In the genomic region with DNA sequence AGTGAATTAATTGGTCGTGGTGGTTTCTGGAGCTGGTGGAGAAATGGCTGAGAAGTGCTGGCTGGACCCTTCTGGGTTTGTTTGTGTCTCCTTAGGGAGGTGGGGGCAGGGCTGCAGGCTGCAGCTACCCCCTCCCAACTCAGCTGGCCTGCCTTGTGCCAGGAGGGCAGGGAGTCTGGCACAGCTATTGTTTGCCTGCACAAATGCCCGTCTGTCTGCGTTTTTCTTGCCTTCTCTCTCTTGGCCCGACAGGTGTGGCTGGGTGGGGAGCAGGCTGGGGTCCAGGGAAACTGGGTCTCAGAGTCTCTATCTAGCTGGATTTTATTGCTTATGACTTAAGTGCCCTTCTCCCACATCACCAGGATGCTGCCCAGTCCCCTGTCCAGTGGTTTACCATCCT, we compare ENCODE assay signal across 7 mouse cellular contexts. TPM values are rescaled to one million over a fixed set of nuclear protein-coding genes. Genes with fewer than 3 reads are reported as not detected.
DNase-seq lines count a peak whose midpoint lies in the region; ATAC-seq and TF ChIP-seq lines count a peak whose summit lies in the region.

No protein-coding gene starts in this region.

- TF ChIP-seq POLR2A in spleen, adult 2 months (IDR thresholded peaks at IDR 0.05; ENCODE audit: low read depth, low read length): no peak

- H3K4me2 ChIP-seq in embryonic facial prominence, embryonic 14.5 days (ENCODE audit: low read depth, low read length): peak overlapping the region; percentile 82

- 0 out of 2 replicates have a peak overlapping the region, but pooled peaks have one; percentile 30 for H3K27ac ChIP-seq in spleen, adult 2 months (ENCODE audit: insufficient read depth, low read length)
- H3K27ac ChIP-seq in embryonic facial prominence, embryonic 14.5 days (replicated peaks; ENCODE audit: low read depth, low read length): peak overlapping the region; percentile 93

- H3K9me3 ChIP-seq in embryonic facial prominence, embryonic 14.5 days (ENCODE audit: control insufficient read depth, low read length): no peaks in the 10 kb centered on the region

- ATAC-seq in embryonic facial prominence, embryonic 14.5 days (ENCODE audit: low read depth): no peak

- H3K27me3 ChIP-seq in spleen, adult 2 months (ENCODE audit: control insufficient read depth, insufficient read depth, low read length): no peaks in the 10 kb centered on the region
- no peaks in the 10 kb centered on the region for H3K27me3 ChIP-seq in embryonic facial prominence, embryonic 14.5 days (replicated peaks; ENCODE audit: control insufficient read depth, insufficient read depth, low read length)

- 16% methylated on average over 4 of the region's 4 CpGs for WGBS in spleen, adult 2 months
- WGBS in embryonic facial prominence, embryonic 14.5 days: 21% methylated on average over 4 of the region's 4 CpGs

- no peak for TF ChIP-seq CTCF in spleen, adult 2 months (IDR thresholded peaks at IDR 0.05; ENCODE audit: extremely low read depth, insufficient read depth, insufficient read length, insufficient replicate concordance)

- DNase-seq in spleen, adult 2 months (ENCODE audit: low read depth in 1 of 2, low spot score in 2 of 2): no peak
- DNase-seq in spleen, adult 18-20 months: no peak
- DNase-seq in embryonic facial prominence, embryonic 14.5 days (ENCODE audit: low spot score): no peak
- DNase-seq in kidney, postnatal 10 days: peak; percentile 31
- peak; percentile 19 for DNase-seq in retina, embryonic 14.5 days (ENCODE audit: low spot score)
- DNase-seq in frontal cortex, postnatal 36 days (ENCODE audit: low spot score in 2 of 2): no peak
- no peak for DNase-seq in gastrocnemius, adult 8-10 months (ENCODE audit: low spot score in 2 of 2)

- H3K36me3 ChIP-seq in spleen, adult 2 months (ENCODE audit: control insufficient read depth, insufficient read depth, low read length): peaks cover 10% of the 10 kb centered on the region; the same call in 1 of the 2 replicates
- peaks cover 20% of the 10 kb centered on the region for H3K36me3 ChIP-seq in embryonic facial prominence, embryonic 14.5 days (ENCODE audit: control insufficient read depth, insufficient read depth, low read length)

- peaks cover 32% of the 10 kb centered on the region; the same call in 1 of the 2 replicates for H3K4me1 ChIP-seq in spleen, adult 2 months (ENCODE audit: control insufficient read depth, insufficient read depth, insufficient read length)
- H3K4me1 ChIP-seq in embryonic facial prominence, embryonic 14.5 days (ENCODE audit: control insufficient read depth, insufficient read depth, low read length): peaks cover 17% of the 10 kb centered on the region

- no peak overlapping the region for H3K4me3 ChIP-seq in spleen, adult 2 months (ENCODE audit: extremely low read depth, insufficient read depth, insufficient read length)
- H3K4me3 ChIP-seq in embryonic facial prominence, embryonic 14.5 days (ENCODE audit: low read depth, low read length): peak overlapping the region; percentile 59

- H3K9ac ChIP-seq in embryonic facial prominence, embryonic 14.5 days (ENCODE audit: low read depth, low read length): peak overlapping the region; percentile 87

RNA-seq across cellular contexts. Expression of a gene that starts 18.6 kb away (rescaled TPM):
- 120 and 146 TPM in 2 replicates for polyA plus RNA-seq in spleen, adult 2 months (2012; rRNA removed)
- polyA plus RNA-seq in embryonic facial prominence, embryonic 14.5 days (2014; fragmentation: Nextera tagmentation; extraction: Ambion mirVana): 88.0 and 88.7 TPM in 2 replicates
- 10 to 100 TPM; 13.5 to 19.0 (median 16.6) TPM for total RNA-seq in gastrocnemius, adult 8-10 months (2022)

RNA-seq across cellular contexts. Expression of a gene that starts 28.6 kb away (rescaled TPM):
- not detected in 2 replicates for polyA plus RNA-seq in spleen, adult 2 months (2012; rRNA removed)
- 0.18 TPM in 1 of 2 replicates, not detected in the other for polyA plus RNA-seq in embryonic facial prominence, embryonic 14.5 days (2014; fragmentation: Nextera tagmentation; extraction: Ambion mirVana)
- not detected for total RNA-seq in gastrocnemius, adult 8-10 months (2022)

RNA-seq across cellular contexts. Expression of a gene that starts 48.6 kb away (rescaled TPM):
- polyA plus RNA-seq in spleen, adult 2 months (2012; rRNA removed): 77.2 and 88.7 TPM in 2 replicates
- polyA plus RNA-seq in embryonic facial prominence, embryonic 14.5 days (2014; fragmentation: Nextera tagmentation; extraction: Ambion mirVana): 289 and 337 TPM in 2 replicates
- total RNA-seq in gastrocnemius, adult 8-10 months (2022): 10 to 100 TPM; 41.5 to 44.9 (median 43.1) TPM

Comparison
In these comparisons a context has a peak if more than half of its experiments do, and no peak if none do; other contexts are left out.
1. DNase-seq: peak in kidney, postnatal 10 days (single experiment) and retina, embryonic 14.5 days (single experiment); none in spleen, adult 2 months (0 of 2), spleen, adult 18-20 months (0 of 2), embryonic facial prominence, embryonic 14.5 days (single experiment), frontal cortex, postnatal 36 days (0 of 2) and gastrocnemius, adult 8-10 months (0 of 2).